Mouse (Mus musculus) spleen, adult 18-20 months (tissue): ENCODE measurements around the gene Fcgr3.
"Not testable (repeated sequence)": the region's sequence is repeated elsewhere in the genome, so short reads cannot be mapped to it uniquely, and the experiment has no call there.

ENCODE experiments used
- DNase-seq, 2 experiments: peaks; one replicate each; pipeline ENCODE4 v3.0.0; 2022; ENCODE audit warnings: mixed read lengths in 2 of 2

Gene Fcgr3

GRCm38 (mm10) chr1:171081512-171082231 lies 16.9 kb upstream of the Fcgr3 start:
- DNase-seq = not testable (repeated sequence)

DNA sequence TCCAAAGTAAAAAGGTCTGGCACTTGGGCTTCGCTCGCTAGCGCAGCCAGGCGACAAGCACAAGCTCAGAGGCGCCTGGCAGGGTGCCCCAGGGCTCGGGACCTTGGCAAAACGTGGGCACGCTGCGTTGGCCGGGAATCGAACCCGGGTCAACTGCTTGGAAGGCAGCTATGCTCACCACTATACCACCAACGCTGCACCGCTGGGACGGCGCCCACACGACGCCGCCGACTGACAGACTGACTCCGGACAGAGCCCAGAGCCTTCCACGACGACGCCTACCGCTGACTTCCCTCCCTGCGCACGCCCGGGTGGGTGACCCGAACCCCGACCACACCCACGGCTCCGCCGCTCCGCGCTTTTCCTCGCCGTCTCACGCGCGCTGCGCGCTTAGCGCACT lies 15.1 kb upstream of the Fcgr3 start:
- DNase-seq = not testable (repeated sequence)

DNA sequence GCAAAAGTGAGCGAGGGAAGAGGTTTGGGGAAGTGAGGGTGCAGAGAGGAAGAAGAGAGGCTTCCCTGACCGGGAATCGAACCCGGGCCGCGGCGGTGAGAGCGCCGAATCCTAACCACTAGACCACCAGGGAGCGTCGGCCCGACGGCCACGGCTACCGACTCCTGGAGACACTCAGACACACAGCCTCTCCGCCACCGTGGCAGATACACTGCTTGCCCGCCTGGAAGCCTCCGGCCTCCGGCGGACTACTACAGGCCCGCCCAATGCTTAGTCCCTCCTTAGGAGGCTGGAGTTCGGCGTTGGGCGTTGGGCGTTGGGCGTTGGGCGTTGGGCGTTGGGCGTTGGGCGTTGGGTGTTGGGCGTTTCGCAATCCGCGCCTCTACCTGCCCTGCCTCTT lies 14.6 kb upstream of the Fcgr3 start:
- not testable (repeated sequence) for DNase-seq

- not testable (repeated sequence) for DNase-seq
Observed at GRCm38 (mm10) chr1:171078419-171078818, 13.7 kb upstream of the Fcgr3 start.

DNA sequence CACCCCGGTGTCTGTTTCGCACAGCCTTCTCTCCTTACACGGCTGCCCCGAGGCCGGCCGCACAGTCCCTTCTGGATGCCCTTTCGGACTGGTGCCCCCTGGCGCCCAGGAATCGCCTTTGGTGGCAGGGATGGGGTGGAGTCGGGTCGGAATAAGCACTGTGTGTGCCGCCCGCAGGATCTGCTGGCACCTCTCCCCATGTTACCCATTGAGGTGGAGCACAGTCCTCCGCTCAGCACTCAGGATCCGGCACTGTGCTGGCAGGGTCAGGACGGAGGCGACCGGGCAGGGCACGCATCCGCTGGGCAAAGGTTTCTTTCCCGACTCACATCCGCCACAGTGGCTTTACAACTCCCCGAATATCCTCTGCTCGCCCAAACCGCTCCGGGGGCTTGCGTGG lies 13.2 kb upstream of the Fcgr3 start:
- DNase-seq = peak; percentile 19 to 34

- DNase-seq = not testable (repeated sequence)
Observed at GRCm38 (mm10) chr1:171077192-171077591, 12.5 kb upstream of the Fcgr3 start.

DNA sequence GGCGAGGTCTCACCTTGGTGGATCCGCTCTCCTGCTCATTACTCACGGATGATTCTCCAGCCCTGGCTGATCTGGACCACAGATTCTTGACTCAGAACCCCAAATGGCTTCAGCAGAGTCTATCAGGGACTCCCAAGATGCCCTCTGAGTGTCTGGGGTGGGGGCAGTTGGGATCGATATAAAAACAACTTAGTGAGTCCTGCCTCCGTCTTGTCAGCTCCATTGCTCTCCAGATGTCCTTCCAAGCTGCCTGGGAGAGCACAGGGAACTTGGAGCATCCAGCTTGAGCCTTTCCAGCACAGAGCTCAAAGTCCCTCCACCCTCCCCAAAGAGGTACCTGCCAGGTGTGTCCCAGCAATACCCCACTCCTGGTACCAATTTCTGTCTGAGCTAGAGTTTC lies 11.4 kb upstream of the Fcgr3 start:
- not testable (repeated sequence) for DNase-seq

- DNase-seq = not testable (repeated sequence)
Observed at GRCm38 (mm10) chr1:171074283-171074682, 9.5 kb upstream of the Fcgr3 start.

- DNase-seq = not testable (repeated sequence)
Observed at GRCm38 (mm10) chr1:171072217-171072616, 7.5 kb upstream of the Fcgr3 start.

DNA sequence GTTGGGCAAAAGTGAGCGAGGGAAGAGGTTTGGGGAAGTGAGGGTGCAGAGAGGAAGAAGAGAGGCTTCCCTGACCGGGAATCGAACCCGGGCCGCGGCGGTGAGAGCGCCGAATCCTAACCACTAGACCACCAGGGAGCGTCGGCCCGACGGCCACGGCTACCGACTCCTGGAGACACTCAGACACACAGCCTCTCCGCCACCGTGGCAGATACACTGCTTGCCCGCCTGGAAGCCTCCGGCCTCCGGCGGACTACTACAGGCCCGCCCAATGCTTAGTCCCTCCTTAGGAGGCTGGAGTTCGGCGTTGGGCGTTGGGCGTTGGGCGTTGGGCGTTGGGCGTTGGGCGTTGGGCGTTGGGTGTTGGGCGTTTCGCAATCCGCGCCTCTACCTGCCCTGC lies 7.0 kb upstream of the Fcgr3 start:
- DNase-seq = not testable (repeated sequence)

GRCm38 (mm10) chr1:171070879-171071278 lies 6.1 kb upstream of the Fcgr3 start:
- DNase-seq = not testable (repeated sequence)

DNA sequence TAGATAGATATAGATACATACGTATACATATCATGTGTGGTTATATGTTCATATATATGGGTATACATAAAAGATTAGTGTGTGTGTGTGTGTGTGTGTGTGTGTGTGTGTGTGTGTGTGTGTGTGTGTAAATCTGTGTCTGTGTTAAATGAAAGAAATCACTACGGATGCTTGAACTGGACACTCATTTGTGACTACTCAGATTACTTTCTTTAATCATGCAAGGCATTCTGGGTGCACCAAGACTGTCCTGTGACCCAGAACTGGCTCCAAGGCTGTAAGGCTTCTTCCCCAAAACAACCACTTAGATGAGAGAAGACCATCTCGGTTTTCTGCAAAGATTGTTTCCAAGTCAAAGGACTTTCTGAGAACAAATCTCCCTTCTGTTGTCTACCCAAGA lies 4.8 kb upstream of the Fcgr3 start:
- not testable (repeated sequence) for DNase-seq

DNA sequence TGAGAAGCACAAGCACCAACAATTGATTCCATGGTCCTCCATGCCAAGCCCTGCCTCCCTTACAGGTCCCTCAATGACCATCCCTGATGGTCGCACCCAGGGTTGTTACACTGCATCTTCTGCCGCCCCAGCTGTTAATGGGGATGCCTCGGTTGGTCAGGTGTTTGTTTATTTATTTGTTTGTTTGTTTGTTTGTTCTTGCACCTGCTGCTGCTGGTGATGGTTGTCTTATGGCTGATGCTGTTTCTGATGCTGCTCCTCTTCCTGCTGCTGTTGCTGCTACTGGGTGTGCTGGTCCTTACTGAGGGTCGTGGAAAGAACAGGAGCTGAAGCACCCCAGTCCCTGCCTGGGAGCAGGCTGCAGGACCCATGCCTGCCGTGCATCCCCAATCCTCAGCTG lies 3.2 kb upstream of the Fcgr3 start:
- DNase-seq = not testable (repeated sequence)

DNA sequence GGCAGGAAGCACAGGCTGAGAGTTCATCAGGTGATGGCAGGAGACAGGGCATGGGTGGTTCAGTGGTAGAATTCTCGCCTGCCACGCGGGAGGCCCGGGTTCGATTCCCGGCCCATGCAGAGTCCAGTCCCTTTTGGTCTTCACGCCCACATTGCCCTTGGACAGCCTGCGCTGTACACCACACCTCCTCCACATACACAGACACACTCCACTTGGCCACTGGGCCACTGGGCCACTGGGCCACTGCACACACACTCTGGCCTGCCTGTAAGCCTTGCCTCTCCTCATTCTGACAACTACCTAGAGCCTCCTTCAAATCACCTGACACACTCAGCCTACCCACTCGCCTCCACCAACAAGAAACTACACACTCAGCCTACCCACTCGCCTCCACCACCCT lies 1.8 kb upstream of the Fcgr3 start:
- DNase-seq = not testable (repeated sequence)

- peak; percentile 31 to 41 for DNase-seq
Observed at GRCm38 (mm10) chr1:171065768-171066167, 1.0 kb upstream of the Fcgr3 start.

DNA sequence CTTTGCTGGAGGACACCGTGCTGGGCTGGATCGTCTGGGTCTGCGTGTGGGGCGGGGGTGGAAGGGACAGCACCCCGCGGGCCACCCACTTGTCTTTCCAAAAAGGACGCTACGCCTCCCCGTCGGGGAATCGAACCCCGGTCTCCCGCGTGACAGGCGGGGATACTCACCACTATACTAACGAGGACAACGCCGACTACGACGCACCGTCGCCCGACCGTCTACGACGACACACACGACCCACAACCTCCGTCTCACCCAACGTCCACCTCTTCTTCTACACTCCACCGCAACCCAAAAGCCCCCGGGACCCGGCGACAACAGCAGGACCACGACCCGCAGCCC lies 480 bp upstream of the Fcgr3 start:
- peak in 1 of 2 experiments; percentile 40 for DNase-seq

DNA sequence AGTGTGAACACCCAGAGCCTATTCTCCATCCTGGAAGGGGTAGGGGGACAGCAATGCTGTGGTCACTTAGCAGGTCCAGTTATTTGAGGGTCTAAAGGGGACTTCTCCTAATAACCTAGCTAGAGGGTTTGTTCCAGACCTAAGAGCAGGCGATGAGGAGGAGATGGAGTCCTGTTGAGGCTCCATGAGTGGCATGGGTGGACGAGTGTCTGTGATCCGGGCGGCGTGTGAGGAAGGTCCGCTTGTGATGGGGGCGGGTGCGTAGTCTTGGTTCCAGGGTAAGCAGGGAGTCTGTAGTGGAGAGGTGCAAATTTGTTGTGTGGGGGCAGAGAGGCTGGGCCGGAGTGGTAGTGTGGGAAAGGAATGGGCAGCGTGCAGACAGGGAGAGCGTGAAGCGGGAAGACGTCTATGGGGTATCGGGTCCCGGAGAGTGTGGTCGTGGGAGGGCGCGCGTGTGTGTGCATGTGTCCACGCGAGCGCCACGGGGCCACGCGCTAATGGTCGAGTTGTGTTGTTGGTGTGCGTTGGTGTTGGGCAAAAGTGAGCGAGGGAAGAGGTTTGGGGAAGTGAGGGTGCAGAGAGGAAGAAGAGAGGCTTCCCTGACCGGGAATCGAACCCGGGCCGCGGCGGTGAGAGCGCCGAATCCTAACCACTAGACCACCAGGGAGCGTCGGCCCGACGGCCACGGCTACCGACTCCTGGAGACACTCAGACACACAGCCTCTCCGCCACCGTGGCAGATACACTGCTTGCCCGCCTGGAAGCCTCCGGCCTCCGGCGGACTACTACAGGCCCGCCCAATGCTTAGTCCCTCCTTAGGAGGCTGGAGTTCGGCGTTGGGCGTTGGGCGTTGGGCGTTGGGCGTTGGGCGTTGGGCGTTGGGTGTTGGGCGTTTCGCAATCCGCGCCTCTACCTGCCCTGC lies 905 bp downstream of the Fcgr3 start:
- DNase-seq = peak; percentile 41 to 42

GRCm38 (mm10) chr1:171061566-171061965 lies 3.2 kb downstream of the Fcgr3 start:
- no peak for DNase-seq

DNA sequence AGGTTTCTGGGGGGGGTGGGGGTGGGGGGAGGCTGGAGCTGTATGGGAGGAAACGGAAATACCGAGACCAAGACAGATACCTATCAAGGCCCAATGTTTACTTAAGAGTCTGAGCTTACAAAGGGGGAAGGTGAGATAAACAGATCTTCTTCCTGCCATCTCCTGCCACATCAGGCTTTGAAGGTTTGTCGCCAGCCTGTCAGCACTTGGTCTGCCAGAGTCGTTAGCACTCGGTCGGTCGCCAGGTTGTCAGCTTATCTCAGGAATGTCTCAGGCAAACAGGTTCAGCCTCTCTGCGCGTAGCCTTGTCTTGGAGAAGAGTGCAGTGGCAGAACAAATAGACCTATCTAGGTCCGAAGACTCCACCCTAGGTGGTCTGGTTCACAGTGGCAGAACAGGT lies 4.3 kb downstream of the Fcgr3 start:
- no peak for DNase-seq

DNA sequence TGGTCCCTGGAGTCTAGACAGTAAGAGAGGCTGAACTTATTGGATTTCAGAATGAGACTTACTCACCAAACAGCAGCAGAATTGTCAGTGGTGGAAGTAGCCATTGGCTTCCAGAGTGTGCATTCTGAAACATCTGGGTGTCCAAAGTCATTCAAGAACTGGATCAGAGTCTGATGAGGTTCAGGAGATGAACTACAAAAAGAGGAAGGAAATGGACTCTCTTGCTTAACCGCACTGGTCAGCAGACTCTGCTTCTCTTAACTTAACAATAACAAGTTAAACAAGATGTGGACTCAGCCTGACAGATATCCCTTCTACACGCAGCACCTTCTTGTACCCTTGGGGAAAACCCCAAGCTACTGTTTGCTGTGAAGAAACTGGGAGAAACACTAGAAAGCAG lies 5.5 kb downstream of the Fcgr3 start:
- no peak for DNase-seq

- no peak for DNase-seq
Observed at GRCm38 (mm10) chr1:171057253-171057652, 7.5 kb downstream of the Fcgr3 start.

DNA sequence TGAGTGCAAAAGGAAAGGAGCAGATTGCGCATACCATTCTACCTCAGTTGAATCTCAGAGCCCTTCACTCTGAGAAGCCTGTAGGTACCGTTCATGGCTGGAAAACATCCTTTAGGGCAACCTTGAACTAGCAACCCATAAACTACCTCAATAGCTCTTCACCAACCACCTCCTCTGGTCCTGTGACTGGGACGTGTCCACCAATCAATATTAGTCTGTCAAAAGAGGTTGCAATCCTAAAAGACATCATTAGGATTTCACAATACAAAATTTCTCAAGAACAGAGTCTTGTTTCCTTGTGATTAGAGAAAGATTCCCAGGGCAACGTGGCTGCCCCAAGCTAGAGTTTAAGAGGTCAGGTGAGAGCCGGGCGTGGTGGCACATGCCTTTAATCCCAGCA lies 11.4 kb downstream of the Fcgr3 start:
- no peak for DNase-seq

GRCm38 (mm10) chr1:171050774-171051173 lies 14.0 kb downstream of the Fcgr3 start:
- DNase-seq = no peak

DNA sequence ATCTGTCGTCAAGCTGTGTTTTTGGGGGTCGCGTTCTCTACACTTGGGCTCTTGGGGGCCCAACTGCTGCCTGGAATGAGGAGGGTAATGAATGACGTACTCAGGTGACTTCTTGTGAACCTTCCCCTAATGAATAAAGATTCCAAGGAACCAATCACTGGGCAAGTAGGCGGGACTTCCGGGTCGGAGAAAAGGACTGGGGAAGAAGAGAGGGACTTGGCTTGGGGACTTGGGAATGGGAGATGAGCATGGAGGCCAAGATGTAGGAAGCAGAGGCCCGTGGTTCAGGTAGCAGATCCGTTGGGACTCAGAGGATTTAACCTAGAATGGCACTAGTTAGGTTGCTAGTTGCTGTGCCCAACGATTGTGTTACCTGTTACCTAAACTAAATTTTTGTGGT lies 15.5 kb downstream of the Fcgr3 start:
- no peak for DNase-seq
